Mouse (Mus musculus) limb, embryonic 13.5 days (tissue): ENCODE results near the gene Ifitm10. TPM values are rescaled to one million over a fixed set of nuclear protein-coding genes. Genes with fewer than 3 reads are reported as not detected.

ENCODE experiments used
- ATAC-seq: fragments of 200-750 bp; cut with Nextera tagmentation; 2 replicates; pipeline ENCODE4 v1.8.0; 2017; ENCODE audit warnings: low read depth, moderate number of reproducible peaks, moderate TSS enrichment; ENCODE audit not compliant: low FRiP score
- H3K27ac ChIP-seq: fragments of 300-500 bp; sonication (generic); 2 replicates; pipeline ENCODE4 v1.5.1; 2015; ENCODE audit warnings: inconsistent platforms, mild to moderate bottlenecking, moderate library complexity
- H3K27me3 ChIP-seq: fragments of 300-500 bp; sonication (generic); 2 replicates; pipeline ENCODE4 v1.6.1; 2015; ENCODE audit warnings: mild to moderate bottlenecking, inconsistent platforms
- H3K36me3 ChIP-seq: fragments of 300-500 bp; sonication (generic); 2 replicates; pipeline ENCODE4 v1.6.1; 2015; ENCODE audit warnings: inconsistent platforms, mild to moderate bottlenecking, moderate library complexity
- H3K4me1 ChIP-seq: fragments of 300-500 bp; sonication (generic); 2 replicates; pipeline ENCODE4 v1.6.1; 2015; ENCODE audit warnings: inconsistent platforms
- H3K4me2 ChIP-seq: fragments of 300-500 bp; sonication (generic); replicated peaks from 2 replicates; pipeline ENCODE4 v1.6.1; 2015; ENCODE audit warnings: inconsistent platforms, mild to moderate bottlenecking, moderate library complexity
- H3K4me3 ChIP-seq: fragments of 300-500 bp; sonication (generic); 2 replicates; pipeline ENCODE4 v1.5.1; 2015; ENCODE audit warnings: moderate library complexity, mild to moderate bottlenecking, inconsistent platforms
- H3K9ac ChIP-seq: fragments of 300-500 bp; sonication (generic); 2 replicates; pipeline ENCODE4 v1.6.1; 2015; ENCODE audit warnings: mild to moderate bottlenecking, inconsistent platforms
- H3K9me3 ChIP-seq: fragments of 300-500 bp; sonication (generic); 2 replicates; pipeline ENCODE4 v1.6.1; 2016; ENCODE audit warnings: inconsistent platforms
- WGBS: fragments of 180-500 bp; shearing (Covaris S2); methylation state at CpG from one replicate; pipeline ENCODE4 v1.1.7; 2015; 5-methylcytosine and 5-hydroxymethylcytosine counted together
- polyA plus RNA-seq: library from polyadenylated mRNA; unstranded; fragments of >200 nt; fragmentation: Nextera tagmentation; extraction: Ambion mirVana; gene quantifications from 2 replicates; pipeline ENCODE4 v1.2.1, GENCODE M21; 2015

Ifitm10 gene
- polyA plus RNA-seq, 1 experiment from 2014 or later: 1.1 TPM

DNA sequence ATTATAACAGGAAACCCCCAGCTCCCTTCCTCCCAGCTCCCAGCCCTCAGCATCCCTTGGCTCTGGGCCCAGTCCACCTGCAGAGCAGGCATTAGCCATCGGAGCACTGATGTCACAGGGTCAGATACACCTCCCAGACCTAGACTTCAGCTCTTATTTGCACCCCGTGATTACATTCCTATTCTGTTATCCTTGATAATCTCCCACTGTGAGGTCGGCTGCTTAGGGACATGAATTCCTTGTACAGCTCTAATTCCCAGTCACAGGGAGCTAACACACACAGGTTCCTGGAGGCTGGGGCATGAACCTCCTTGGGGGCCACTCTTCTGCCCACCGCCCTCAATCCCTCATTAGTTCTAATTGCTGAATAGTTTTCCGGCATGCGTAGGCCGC, 27.2 kb upstream of the Ifitm10 start:
- no peak for ATAC-seq
- H3K4me2 ChIP-seq: no peak overlapping the region
- 37% methylated on average over 7 of the region's 7 CpGs for WGBS

GRCm38 (mm10) chr7:142400112-142400749, 26.7 kb upstream of the Ifitm10 start:
- H3K4me2 ChIP-seq: no peak overlapping the region
- H3K27me3 ChIP-seq: no peaks in the 10 kb centered on the region
- 69% methylated on average over 7 of the region's 7 CpGs for WGBS
- no peak overlapping the region for H3K4me3 ChIP-seq
- no peak; the same call in 1 of the 2 replicates for ATAC-seq
- H3K9ac ChIP-seq: no peak overlapping the region
- H3K4me1 ChIP-seq: no peaks in the 10 kb centered on the region
- no peaks in the 10 kb centered on the region for H3K9me3 ChIP-seq
- H3K27ac ChIP-seq: no peak overlapping the region
- no peaks in the 10 kb centered on the region for H3K36me3 ChIP-seq

More for the DNA sequence above, 27.2 kb upstream of the Ifitm10 start:
- no peak overlapping the region for H3K4me3 ChIP-seq
- no peaks in the 10 kb centered on the region for H3K4me1 ChIP-seq
- H3K36me3 ChIP-seq: no peaks in the 10 kb centered on the region
- no peaks in the 10 kb centered on the region for H3K9me3 ChIP-seq
- no peak overlapping the region for H3K9ac ChIP-seq
- no peaks in the 10 kb centered on the region for H3K27me3 ChIP-seq
- no peak overlapping the region for H3K27ac ChIP-seq

- Histone ChIP-seq H3K27me3 (no peaks in the 10 kb centered on the region), H3K9ac (no peak overlapping the region), H3K9me3 (no peaks in the 10 kb centered on the region), H3K27ac (no peak overlapping the region), H3K4me2 (no peak overlapping the region), H3K4me3 (no peak overlapping the region), H3K36me3 (no peaks in the 10 kb centered on the region), H3K4me1 (no peaks in the 10 kb centered on the region)
- ATAC-seq: no peak
- WGBS: 76% methylated on average over 1 of the region's 1 CpGs
Observed at GRCm38 (mm10) chr7:142399250-142399649, 25.7 kb upstream of the Ifitm10 start.

GRCm38 (mm10) chr7:142398052-142398451, 24.5 kb upstream of the Ifitm10 start:
- no peak overlapping the region for H3K4me3 ChIP-seq
- no peak for ATAC-seq
- no peaks in the 10 kb centered on the region for H3K9me3 ChIP-seq
- H3K27ac ChIP-seq: no peak overlapping the region
- 56% methylated on average over 2 of the region's 2 CpGs for WGBS
- H3K4me1 ChIP-seq: no peaks in the 10 kb centered on the region
- no peak overlapping the region for H3K4me2 ChIP-seq
- no peaks in the 10 kb centered on the region for H3K27me3 ChIP-seq
- no peaks in the 10 kb centered on the region for H3K36me3 ChIP-seq
- no peak overlapping the region for H3K9ac ChIP-seq

GRCm38 (mm10) chr7:142396611-142397010, 23.1 kb upstream of the Ifitm10 start:
- Histone ChIP-seq H3K4me1 (no peaks in the 10 kb centered on the region), H3K4me2 (no peak overlapping the region), H3K9ac (no peak overlapping the region; the same call in 1 of the 2 replicates), H3K27ac (no peak overlapping the region), H3K4me3 (no peak overlapping the region), H3K36me3 (no peaks in the 10 kb centered on the region), H3K27me3 (no peaks in the 10 kb centered on the region), H3K9me3 (no peaks in the 10 kb centered on the region)
- WGBS: 83% methylated on average over 1 of the region's 1 CpGs
- ATAC-seq: no peak

GRCm38 (mm10) chr7:142395472-142395871, 21.9 kb upstream of the Ifitm10 start:
- Histone ChIP-seq H3K27ac (no peak overlapping the region), H3K36me3 (no peaks in the 10 kb centered on the region), H3K4me1 (no peaks in the 10 kb centered on the region), H3K9me3 (no peaks in the 10 kb centered on the region), H3K27me3 (no peaks in the 10 kb centered on the region), H3K9ac (no peak overlapping the region), H3K4me2 (no peak overlapping the region), H3K4me3 (no peak overlapping the region)
- 86% methylated on average over 4 of the region's 4 CpGs for WGBS
- no peak for ATAC-seq

GRCm38 (mm10) chr7:142394261-142395190, 21.0 kb upstream of the Ifitm10 start:
- ATAC-seq: no peak
- no peak overlapping the region for H3K9ac ChIP-seq
- H3K4me1 ChIP-seq: no peaks in the 10 kb centered on the region
- H3K4me2 ChIP-seq: no peak overlapping the region
- WGBS: 71% methylated on average over 6 of the region's 6 CpGs
- H3K27ac ChIP-seq: no peak overlapping the region
- no peaks in the 10 kb centered on the region for H3K36me3 ChIP-seq
- H3K9me3 ChIP-seq: no peaks in the 10 kb centered on the region
- H3K4me3 ChIP-seq: no peak overlapping the region
- H3K27me3 ChIP-seq: no peaks in the 10 kb centered on the region

GRCm38 (mm10) chr7:142393191-142393590, 19.6 kb upstream of the Ifitm10 start:
- H3K4me3 ChIP-seq: no peak overlapping the region
- H3K9ac ChIP-seq: no peak overlapping the region
- no peaks in the 10 kb centered on the region for H3K9me3 ChIP-seq
- H3K4me1 ChIP-seq: no peaks in the 10 kb centered on the region
- no peaks in the 10 kb centered on the region for H3K36me3 ChIP-seq
- 0 out of 2 replicates have a peak, but pooled peaks have one; percentile 19 for ATAC-seq
- H3K27ac ChIP-seq: no peak overlapping the region
- no peak overlapping the region for H3K4me2 ChIP-seq
- H3K27me3 ChIP-seq: no peaks in the 10 kb centered on the region
- WGBS: 32% methylated on average over 4 of the region's 4 CpGs

- 69% methylated on average over 4 of the region's 4 CpGs for WGBS
- no peak for ATAC-seq
Observed at GRCm38 (mm10) chr7:142391609-142392008, 18.1 kb upstream of the Ifitm10 start.

GRCm38 (mm10) chr7:142391108-142391507, 17.6 kb upstream of the Ifitm10 start:
- Histone ChIP-seq H3K9ac (no peak overlapping the region), H3K27me3 (no peaks in the 10 kb centered on the region), H3K4me2 (no peak overlapping the region), H3K9me3 (no peaks in the 10 kb centered on the region), H3K36me3 (no peaks in the 10 kb centered on the region), H3K27ac (no peak overlapping the region), H3K4me1 (peaks cover 13% of the 10 kb centered on the region), H3K4me3 (no peak overlapping the region)
- WGBS: 83% methylated on average over 3 of the region's 3 CpGs
- no peak for ATAC-seq

More at GRCm38 (mm10) chr7:142391609-142392008, 18.1 kb upstream of the Ifitm10 start:
- Histone ChIP-seq H3K27me3 (no peaks in the 10 kb centered on the region), H3K4me1 (peaks cover 8% of the 10 kb centered on the region), H3K27ac (no peak overlapping the region), H3K4me3 (no peak overlapping the region), H3K4me2 (no peak overlapping the region), H3K36me3 (no peaks in the 10 kb centered on the region), H3K9ac (no peak overlapping the region), H3K9me3 (no peaks in the 10 kb centered on the region)

DNA sequence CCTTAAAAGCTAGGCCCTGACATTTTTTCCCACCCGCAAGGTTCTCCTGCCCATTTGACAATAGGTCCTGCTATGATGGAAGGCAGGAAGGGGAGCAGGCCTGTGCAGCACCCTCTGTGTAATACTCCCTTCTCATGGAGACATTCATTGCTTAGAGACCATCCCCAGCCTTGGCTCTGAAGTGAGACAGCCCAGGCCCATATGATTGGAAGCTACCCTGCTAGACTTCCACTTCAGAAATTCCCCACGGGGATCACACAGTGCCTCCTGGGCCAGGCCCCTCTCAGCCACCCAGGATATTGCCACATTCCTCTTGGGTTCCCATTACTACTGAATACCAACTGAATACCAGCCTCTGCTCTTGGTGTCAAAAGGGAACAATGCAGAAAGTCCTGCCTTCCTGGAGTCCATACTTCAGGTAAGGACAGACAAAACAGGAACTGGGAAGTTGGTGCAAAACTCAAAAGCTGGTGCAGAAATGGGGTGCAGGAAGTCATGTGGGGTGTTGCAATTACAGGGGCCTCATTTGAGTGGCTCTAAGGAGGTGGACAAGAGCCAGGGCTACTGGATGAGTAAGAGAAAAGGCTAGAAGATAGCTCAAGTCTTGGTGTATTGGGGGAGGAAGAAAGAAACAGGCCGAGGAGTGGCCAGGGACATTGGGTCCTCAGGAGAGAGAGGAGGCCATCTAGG, 16.6 kb upstream of the Ifitm10 start:
- 89% methylated on average over 3 of the region's 3 CpGs for WGBS
- Histone ChIP-seq H3K36me3 (peaks cover 7% of the 10 kb centered on the region), H3K4me1 (peaks cover 17% of the 10 kb centered on the region), H3K4me2 (no peak overlapping the region), H3K9ac (no peak overlapping the region), H3K27me3 (no peaks in the 10 kb centered on the region), H3K4me3 (no peak overlapping the region), H3K9me3 (no peaks in the 10 kb centered on the region), H3K27ac (no peak overlapping the region)
- no peak for ATAC-seq

DNA sequence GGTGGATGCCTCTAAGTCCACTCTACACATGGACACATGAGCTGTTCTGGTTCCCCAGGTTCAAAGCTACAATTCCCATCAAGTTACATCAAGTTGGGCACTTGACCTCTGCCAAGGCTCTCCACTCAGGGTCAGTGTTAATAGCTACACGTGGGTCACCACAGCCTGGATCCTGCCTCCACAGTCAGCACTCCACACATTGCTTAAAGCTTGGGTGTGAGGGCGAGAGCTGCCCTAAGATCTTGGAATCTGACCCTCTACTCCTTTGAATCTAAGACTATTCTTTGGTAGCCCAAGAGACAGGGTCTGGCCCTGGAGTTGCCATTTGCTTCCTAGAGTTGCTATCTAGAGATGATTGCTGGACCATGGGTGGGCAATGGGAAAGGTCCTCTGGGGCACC, 15.2 kb upstream of the Ifitm10 start:
- no peak overlapping the region for H3K4me3 ChIP-seq
- no peak overlapping the region for H3K4me2 ChIP-seq
- no peak for ATAC-seq
- no peak overlapping the region for H3K9ac ChIP-seq
- peaks cover 20% of the 10 kb centered on the region for H3K36me3 ChIP-seq
- H3K27me3 ChIP-seq: no peaks in the 10 kb centered on the region
- H3K4me1 ChIP-seq: peaks cover 17% of the 10 kb centered on the region
- no peaks in the 10 kb centered on the region for H3K9me3 ChIP-seq
- WGBS: 97% methylated on average over 2 of the region's 2 CpGs
- no peak overlapping the region for H3K27ac ChIP-seq
